Mouse (Mus musculus) cerebellum, adult 2 months (tissue): ENCODE measurements at regions not wholly inside any gene's neighbourhood (a gene's known extent, or its start where the extent isn't known, plus 50 kb on each side); places are given as distances from the start of the nearest gene placed in this dataset.

ENCODE experiments used
- CTCF ChIP-seq: fragments of 200-500 bp; IDR thresholded peaks from 2 replicates; pipeline ENCODE4 v1.5.1; 2011; ENCODE audit warnings: low read depth, mild to moderate bottlenecking, control low read depth, low read length, moderate library complexity, borderline replicate concordance; ENCODE audit not compliant: insufficient read depth
- POLR2A ChIP-seq: fragments of 200-500 bp; IDR thresholded peaks from 2 replicates; pipeline ENCODE4 v1.6.1; 2011; ENCODE audit warnings: low read length, control low read depth, borderline replicate concordance; ENCODE audit not compliant: insufficient read depth

DNA sequence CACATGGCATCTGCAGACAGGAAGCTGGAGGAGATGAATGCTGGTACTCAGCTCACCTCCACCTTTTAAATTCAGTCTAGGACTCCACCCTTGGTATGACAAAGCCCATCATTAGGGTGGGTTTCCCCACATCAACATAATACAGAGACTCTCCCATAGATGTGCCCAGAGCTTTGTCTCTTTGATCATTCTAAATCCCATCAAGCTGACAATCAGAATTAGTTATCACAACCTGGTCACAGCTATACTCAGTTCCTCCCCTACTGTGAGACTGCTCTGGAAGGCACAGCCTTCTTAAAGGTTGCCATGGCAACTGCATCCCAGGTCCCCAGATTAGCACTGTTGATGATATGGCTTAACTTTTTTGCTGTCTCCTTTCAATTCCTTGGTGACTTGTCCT, 184.3 kb upstream of the Tbx3 start:
- TF ChIP-seq CTCF (no peak), POLR2A (no peak)
